Mouse (Mus musculus): ENCODE results near the gene Psmc5.
A peak's percentile ranks its signal among the peaks of the same experiment; 100 is the strongest.

Psmc5 gene

GRCm38 (mm10) chr11:106310123-106310522 lies 54.2 kb downstream of the Psmc5 start:
- DNase-seq = peak; percentile 70 to 73

Data from B cell, adult 2 months (primary cell).